ENCODE assay signal across 17 mouse cellular contexts in genomic region chr16:4543266-4543665, GRCm38 (mm10).
"Had no signal": no experiment of that assay in that cellular context is flagged by ENCODE, and none has a peak within 500 bp of the region (broad histone marks: within the 10 kb centered on the region; RNA-seq: fewer than 3 reads in every experiment).

No protein-coding gene starts in this region.

- H3K4me2 ChIP-seq: kidney, embryonic 15.5 days; lung, embryonic 15.5 days; midbrain, embryonic 12.5 days; stomach, embryonic 15.5 days had no signal

- H3K9me3 ChIP-seq: kidney, embryonic 15.5 days; limb, embryonic 12.5 days; lung, embryonic 15.5 days; megakaryocyte, embryonic 14.5 days; midbrain, embryonic 12.5 days; neural tube, embryonic 13.5 days; stomach, embryonic 15.5 days had no signal

- H3K4me1 ChIP-seq: stomach, embryonic 15.5 days had no signal

- H3K4me3 ChIP-seq: kidney, embryonic 15.5 days; limb, embryonic 12.5 days; lung, embryonic 15.5 days; megakaryocyte, embryonic 14.5 days; midbrain, embryonic 12.5 days; neural tube, embryonic 13.5 days; stomach, embryonic 15.5 days had no signal

- ATAC-seq: midbrain, embryonic 16.5 days had no signal

- H3K9ac ChIP-seq: kidney, embryonic 15.5 days; limb, embryonic 12.5 days; lung, embryonic 15.5 days; midbrain, embryonic 12.5 days; stomach, embryonic 15.5 days had no signal

- H3K27me3 ChIP-seq: kidney, embryonic 15.5 days; limb, embryonic 12.5 days; lung, embryonic 15.5 days; megakaryocyte, embryonic 14.5 days; midbrain, embryonic 12.5 days; neural tube, embryonic 13.5 days; stomach, embryonic 15.5 days had no signal

- DNase-seq: kidney, postnatal 14 days; layer of hippocampus, adult 9-11 months; liver; lung, postnatal 14 days; retina, postnatal 1 day; right cerebral cortex, postnatal 4 days; spleen, adult 18-20 months; thymus, postnatal 36 days had no signal

- H3K27ac ChIP-seq: kidney, embryonic 15.5 days; limb, embryonic 12.5 days; lung, embryonic 15.5 days; macrophage; midbrain, embryonic 12.5 days; neural tube, embryonic 13.5 days; stomach, embryonic 15.5 days had no signal
